Mouse (Mus musculus) ovary, postnatal 36 days (tissue): Measurements from ENCODE around the gene Tom1l2.

ENCODE experiments used
- DNase-seq: peaks from one replicate; pipeline ENCODE4 v3.0.0; 2022; ENCODE audit warnings: low spot score, mixed read lengths

Tom1l2 gene

DNA sequence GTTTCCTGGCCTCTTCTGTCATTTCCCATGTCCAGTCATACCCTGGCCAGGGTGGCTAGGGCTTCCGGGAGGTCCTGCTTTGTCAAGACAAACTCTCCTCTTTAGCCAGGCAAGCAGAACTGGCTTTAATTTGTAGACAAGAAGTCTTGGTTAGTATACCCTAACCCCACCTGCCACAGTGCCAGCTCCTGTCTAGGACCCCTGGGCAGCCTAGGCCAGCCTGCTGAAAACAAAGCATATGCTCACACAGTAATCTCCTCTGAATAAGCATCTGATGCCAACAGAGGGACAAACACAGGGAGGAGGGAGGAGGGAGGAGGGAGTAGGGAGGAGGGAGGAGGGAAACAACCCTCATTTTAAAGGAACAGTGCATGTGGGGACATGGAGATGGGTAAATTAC is 88.1 kb downstream of the Tom1l2 start:
- no peak for DNase-seq

DNA sequence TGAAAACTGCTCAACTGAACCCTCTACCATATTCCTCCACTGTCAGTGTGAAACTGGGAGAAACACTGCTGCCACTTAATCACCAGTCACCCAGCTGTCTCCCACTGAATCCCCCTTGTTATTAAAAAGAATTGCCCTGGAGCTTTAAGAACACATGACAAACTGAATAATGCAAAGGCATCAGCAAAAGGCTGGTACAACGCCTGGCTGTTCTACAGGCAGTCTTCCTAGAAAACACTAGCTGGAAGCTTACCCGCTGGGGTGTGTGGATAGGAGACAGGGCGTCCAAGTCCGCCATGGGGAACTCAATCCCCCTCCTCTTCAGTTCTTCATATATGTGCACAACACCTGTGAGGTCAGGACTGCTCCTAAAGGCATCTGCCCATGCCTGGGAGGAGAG is 90.3 kb downstream of the Tom1l2 start:
- DNase-seq, result no peak

DNA sequence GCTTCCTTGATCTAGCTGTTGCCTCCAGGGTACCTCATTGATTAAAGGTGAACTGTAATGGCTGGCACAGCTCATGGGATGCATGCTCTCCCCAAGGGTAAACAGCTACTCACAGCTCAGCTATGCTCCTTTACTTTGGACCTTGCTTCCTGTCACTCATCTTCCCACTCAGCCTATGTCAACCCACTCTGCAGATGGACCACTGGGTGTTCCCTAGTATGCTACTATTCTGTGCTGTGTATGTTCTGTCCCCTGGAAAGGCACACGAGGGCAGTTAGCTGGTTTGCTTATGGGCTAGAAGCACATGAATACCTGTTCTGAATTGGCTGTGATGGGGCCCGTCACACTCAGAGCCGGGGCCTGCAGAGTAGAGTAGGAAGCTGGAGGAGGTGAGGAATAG is 92.0 kb downstream of the Tom1l2 start:
- DNase-seq, result no peak

DNA sequence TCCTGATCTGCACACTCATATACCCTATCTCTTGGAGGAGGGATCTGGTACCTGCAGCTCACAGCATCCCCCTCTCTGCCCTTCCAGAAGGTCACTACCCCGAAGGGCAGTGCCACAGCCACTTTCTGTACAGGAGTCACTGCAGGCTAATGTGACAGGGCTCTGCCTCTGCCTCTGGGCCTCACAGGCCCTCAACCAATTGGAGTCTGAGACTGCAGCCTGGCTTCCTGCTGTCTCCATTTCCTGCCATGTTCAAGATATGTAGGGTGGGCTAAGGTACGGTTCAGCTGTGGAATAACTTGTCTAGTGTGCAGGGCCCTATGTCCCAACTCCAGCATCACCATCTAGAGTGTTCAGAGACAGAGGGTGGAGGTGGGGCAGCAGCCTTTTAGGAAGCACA is 95.0 kb downstream of the Tom1l2 start:
- DNase-seq, result no peak

DNA sequence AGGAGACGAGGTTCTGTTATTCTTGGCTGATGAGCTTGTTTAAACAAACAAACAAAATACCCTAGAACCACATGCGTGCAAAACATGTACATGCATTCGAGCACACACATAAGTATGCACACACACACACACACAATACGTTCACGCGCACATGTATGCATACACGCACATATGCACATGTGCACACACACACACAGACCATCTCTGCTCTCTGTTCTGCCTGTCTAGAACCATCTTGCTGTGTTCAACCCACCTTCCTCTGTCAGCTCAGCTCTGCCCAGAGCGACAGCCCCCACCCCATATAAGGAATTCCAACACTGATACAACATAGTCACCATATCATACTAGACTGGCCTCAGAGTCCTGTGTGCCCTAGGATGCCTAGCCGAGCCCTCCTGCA is 96.0 kb downstream of the Tom1l2 start:
- DNase-seq, result no peak

DNA sequence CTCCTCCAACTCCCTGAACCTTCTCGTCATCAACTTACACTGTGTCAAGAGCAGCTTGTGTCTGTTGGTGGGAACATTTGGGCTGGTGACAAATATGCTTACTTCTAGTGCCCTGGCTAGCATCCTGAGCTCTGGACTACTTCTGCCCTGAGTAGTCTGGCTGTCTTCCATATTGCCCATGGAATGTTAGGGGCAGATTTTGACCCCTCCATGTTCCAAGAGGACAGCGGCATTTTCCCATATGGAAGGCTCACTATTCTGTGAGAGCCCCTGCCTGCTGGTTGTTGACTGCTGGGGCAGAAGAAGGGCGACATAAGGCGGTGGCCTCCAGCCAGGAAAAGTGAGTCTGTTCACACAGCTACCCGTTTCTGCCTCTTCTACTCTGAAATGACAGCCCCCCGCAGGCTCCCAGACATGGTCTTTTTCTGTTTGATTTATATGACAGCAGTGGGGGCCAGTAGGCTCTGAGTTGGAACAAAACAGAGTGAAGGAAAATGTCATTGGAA is 96.5 kb downstream of the Tom1l2 start:
- no peak for DNase-seq

DNA sequence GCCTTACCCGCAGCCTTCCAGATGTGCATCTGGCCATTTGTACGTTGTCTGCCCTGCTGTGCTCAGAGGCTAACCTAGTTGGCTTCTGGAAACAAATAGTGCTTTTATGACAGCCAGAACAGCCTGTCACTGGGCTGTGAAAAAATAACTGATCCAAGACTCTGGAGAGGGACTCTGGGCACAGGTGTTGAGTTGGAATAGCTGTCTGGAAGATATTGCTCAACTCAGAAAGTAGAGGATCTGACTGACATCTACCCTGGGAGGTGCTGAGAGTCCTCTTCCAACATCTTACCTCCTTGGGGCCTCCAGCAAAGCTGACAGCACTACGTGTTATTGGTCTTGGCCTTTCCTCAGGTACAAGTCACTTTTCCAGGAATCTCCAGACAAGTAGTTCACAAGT is 97.1 kb downstream of the Tom1l2 start:
- DNase-seq, result no peak

DNA sequence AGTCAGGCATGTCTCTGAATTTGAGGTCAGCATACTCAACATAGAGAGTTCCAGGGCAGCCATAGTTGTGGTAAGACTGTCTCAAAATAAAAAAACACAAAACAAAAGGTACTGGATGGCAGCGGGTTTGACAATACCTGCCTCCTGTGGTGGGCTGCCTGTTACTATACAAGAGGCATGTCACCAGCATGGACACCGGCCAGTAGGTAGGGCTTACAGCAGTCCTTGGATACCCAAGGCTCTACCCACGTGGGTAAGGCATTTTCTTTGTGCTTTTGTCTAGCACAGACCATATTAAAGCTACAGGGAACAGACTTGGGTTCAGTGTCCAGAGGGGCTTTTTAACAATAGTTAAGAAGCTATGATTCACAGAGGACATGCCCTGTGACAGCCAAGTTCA is 97.5 kb downstream of the Tom1l2 start:
- no peak for DNase-seq

DNA sequence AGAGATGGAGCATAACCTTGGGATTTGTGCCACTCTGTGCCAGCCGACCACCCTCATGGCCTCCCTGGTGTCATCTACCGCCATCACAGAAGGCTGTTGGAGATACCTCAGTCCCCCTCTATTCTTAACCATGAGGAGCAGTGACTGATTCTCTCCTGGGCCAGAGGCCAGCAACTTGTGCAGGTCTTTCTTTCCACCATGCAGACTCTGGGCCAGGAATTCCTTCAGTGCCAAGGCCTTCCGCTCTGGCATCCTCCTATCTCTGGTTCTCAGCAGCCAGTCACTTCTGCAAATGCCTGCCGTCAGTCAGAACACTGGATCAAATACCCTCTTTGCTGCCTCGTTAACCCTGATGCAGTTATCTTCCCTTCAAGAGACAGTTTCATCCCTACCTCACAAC is 98.4 kb downstream of the Tom1l2 start:
- no peak for DNase-seq

DNA sequence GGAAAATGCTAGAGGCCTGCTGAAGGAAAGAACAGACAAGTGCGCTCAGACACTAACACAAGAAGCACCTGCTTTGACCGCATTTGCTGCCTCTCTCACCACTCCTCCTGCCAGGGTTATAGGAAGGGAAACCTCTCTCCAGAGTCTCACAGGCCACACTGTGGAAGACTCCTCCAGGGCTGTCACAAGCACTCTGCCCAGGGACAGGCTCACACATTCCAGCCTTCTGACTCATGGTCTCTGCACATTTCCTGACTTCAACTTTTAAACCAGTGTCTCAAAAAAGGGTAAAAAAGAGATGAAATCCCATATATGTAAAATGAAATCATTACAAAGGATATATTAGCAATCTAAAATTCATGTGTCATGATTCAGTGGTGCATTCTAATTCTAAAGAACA is 99.2 kb downstream of the Tom1l2 start:
- DNase-seq, result no peak

DNA sequence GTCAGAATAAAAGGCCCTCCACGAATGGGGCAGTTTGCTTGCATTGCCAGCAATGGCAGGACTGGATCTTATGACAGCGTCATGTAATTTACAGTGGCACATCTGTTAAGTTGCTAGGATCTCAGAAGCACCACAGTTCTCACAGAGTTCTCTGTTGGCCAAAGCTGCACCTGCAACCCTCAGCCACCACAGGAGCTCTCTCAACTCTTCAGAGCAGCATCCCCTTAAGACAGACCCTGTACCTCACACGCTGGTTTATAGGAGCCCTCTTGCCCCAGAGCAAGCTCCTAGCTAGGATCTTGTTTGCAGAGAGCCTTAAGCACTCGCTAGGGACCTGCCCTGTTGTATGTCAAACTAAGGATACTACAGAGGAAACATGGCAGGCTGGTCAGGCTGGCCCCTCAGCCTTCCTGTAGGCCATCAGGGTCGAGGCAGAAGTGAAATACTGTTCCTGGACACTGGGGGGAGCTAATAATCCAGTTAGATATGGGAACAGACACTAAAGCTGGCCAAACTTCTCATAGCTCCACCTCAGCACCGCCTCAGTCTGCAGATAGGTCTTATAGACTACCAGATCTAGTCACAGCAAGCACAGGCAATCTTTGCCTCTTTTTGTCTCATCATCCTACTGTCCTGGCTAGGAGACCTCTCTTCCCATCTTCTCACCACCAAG is 101.6 kb downstream of the Tom1l2 start:
- no peak for DNase-seq

DNA sequence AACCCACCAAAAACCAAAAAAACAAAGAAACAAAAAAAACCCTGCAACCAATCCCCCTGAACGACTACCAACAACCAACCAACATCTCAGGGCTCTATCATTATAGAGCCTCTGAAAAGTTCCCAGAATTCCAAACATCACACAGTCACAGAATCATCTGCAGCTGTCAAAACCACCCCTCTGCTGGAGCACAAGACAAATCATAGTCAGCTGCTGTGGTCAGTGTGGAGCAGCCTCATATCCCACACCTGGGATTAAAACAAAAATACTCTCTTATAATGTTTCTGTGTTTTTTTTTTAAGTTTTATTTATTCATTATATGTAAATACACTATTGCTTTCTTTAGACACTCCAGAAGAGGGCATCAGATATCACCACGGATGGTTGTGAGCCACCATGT is 102.8 kb downstream of the Tom1l2 start:
- DNase-seq, result no peak

DNA sequence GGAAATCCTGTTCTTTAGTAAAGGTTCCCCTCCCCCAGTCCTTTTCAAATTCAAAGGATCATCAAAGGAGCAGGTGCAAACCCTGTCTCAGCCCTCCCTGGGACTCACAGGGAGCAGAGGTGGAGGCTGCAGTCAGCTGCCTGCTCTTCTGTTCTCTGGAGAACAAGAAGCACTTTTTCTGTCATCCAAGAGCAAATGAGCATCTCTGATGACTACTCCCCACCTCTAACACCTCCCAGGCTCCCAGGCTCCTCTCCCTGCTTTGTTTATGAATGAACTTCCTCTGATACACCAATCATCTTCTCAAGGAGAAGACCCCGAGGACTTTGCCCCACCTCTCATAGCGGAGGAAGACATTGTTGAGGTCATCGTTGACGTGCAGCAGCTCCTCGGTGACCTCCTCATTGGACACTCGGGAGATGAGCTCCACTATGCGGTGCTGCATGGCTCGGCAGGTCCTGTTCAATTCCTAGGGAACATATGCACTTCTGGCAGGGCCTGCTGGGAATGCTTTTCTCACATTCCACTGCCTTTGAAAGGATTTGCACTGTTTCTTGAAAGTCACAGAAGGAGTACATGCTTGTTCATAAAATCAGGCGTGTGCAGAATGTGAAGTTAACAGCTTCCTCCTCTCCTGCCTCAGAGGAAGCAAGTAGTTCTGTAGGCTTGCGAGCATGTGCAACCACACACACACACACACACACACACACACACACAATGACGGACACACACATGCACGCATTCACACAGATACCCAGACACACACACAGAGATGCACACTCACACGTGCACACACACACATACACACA is 103.9 kb downstream of the Tom1l2 start:
- DNase-seq, result no peak

DNA sequence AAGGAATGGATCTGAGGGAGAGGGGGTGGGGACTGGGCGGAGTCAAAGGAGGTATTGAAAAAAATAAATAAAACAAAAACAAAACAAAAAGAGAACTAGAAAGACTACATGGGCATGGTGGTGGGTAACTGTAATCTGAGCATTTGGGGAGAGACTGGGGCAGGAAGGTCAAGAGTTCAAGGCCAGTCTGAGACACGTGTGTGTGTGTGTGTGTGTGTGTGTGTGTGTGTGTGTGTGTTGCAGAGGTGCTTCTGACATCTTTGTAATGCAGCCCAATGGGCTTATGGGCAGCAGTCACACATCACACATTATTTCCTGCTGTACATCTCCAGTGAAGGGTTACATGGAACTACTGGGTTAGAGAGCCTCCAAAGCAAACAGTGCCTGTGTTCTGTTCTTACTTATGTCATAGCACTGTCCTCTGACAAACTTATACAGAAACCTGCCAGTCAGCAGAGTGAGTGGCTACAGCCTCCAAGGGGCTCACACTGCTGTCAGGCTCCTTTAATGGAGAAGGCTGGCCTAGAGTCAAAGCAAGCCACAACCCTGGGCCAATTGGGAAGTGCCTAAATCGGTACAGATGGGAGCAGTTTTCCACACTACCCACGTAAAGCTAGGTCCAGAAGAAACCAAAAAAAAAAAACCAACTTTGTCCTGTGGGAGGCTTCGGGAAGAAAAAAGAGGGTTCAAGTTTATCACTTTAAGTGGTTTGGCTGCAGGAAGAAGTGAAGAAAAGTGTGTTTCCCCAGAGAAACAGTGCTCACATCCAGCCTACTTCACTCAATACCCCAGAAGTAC is 104.8 kb downstream of the Tom1l2 start:
- DNase-seq, result no peak

DNA sequence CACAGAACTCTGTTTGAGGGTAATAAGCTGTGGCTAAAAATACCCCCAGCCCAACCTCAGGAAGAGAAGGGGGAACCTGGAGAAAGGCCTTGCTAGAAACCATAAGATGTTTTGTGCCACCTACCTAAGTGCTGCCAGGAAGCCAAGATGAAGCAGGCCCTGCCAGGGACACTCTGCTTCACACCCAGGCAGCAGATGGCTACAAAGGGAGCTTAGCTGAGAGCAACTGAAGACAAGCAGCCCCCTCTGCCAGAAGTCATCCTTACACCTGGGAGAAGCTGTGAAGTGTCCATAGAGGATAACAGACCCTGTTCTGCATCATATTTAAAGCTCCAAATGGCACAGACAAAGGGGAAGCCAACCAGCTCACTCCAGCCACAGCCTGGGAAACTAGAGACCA is 106.6 kb downstream of the Tom1l2 start:
- no peak for DNase-seq

DNA sequence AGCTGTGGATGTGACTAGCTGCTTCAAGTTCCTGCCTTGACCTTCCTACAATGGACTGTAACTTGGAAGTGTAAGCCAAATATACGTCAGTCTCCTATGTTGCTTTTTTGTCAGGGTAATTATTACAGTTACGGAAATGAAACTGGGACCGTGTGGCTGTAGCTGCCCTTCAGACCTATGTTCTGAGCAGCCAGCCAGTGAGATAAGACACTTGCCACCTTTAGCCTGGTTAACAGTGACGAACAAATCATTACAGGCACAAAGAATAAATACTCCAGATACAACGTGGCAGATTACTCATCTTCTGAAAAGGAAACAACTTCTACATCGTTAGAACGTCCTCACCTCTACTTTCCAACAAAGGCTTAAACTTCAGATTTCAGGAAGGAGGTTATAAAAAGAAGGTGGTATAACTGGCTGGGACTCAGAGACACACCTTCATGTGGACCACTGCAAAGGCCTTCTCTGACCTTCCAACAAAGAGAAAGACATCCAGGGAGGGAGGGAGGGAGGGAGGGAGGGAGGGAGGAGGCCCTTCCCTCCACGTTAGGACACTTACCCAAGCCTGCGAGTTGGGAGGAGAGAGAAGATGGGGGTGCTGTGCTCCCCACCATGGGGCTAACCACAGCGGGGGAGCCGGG is 108.1 kb downstream of the Tom1l2 start:
- DNase-seq, result no peak

DNA sequence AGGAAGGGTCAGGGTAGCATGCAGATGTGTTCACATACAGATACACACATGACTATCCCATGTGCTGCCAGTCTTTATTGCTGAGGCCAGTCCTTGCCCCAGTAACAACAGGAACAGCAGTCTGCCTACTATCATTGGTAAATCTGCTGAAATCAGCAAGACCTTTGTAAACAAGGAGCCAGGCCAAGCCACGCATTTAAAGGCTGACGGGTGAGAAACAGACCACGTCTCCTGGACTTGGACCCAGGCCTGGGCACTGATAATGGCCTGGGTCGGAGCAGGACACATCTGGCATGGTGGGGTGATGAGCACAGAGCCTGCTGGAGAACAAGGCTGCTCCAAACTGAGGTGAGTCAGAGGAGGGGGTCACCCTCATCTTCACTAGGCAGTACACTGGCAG is 112.2 kb downstream of the Tom1l2 start:
- DNase-seq, result no peak

DNA sequence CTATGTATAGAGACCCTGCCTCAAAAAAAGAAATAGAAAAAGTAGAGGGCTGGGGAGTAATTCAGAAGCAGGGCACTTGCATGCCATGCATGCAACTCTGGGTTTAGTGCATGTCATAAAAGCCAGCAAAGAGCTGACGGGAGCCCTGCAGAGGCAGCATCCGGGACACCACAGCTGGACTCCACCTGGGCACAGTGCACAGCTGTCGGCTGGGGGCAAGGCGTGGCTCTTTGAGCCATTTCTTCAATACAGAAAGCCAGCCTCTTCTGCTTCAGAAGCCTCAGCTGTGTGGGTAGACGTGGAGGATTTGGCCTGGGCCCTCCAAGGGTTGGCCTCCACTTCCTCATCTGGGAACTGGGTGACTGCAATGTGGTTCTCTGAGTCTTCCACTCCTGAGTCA is 117.4 kb downstream of the Tom1l2 start:
- DNase-seq, result no peak

DNA sequence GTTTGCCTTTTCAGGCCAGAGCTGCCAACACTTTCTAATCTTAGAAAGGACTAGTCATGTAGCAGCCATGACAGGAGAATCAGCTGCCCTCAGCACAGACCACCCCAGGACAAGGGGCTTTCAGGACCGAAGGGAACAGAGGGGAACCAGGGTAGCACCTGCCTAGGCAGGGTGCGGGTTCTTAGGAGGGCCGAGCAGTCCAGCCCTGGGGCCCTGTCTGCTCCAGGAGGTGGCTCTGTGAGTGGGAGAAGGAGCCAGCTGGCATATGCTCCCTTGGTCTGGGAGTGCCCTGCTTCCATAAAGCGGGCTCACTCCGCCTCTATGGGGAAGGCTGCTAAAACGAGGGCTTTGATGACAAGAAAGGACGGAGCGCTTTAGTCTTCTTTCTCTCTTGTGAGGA is 119.5 kb downstream of the Tom1l2 start:
- DNase-seq, result no peak

DNA sequence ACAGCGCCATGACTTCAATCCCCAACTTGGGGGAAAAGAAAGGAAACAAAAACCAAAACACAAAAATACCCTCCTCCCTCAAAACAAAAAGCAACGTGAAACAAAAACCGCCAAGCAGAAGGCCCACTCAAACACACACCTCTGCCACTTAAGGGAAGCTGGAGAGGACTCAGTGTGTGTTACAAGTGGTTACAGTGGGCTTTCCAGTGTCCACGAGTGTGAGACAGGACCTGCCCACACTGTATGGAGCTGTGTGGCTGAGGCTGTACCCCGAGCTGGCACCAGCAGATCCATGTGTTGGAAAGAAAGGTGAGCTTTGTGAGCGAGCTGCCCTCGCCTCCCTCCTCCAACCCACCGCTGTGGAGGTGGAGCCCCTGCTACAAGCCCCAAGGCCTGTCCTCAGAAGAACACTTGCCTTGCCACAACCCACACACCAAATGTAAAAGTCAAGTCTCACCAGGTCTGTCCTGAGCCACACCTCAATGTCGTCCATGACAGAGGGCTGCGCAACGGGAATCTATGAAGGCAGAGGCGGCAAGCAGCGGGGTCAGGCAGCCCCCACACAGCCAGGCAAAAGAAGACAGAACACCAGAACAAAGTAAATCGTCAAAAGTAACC is 120.2 kb downstream of the Tom1l2 start:
- no peak for DNase-seq

DNA sequence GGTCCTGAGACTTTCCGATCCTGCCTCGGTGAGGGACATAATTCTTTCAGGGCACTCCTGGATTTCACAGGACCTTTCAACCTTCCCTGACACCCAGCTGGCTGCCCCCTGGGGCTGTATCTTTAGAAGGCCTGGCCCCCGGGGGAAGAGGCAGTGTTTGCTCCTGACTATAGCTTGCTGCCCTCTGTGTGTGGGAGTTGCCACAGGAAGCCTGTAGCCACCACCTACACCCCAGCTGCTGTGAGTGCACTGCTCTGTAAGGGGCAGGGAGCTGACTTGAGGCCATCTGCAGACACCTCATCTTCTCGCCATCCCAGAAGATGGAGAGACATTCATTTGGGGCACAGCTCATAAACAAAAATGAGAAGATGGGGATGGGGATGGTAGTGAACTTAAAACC is 120.8 kb downstream of the Tom1l2 start:
- DNase-seq, result no peak

DNA sequence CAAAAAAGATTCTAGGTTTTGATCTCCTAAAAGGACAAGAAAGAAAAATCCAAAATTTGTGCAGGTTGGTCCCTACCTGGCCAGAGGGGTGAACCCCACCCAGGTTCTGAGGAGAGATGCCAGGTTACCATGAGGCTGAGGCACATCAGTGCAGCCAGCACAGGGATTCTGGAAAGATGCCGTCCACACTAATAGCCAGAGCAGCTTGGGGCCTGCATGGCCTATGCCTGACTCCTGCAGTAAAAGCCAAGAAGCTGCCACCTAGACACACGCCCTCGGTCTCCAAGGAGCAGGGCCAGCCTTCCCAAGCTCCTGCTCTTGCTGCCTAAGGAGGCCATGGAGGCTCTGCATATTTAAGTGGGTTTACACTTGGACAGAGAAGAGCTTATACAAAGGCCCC is 121.4 kb downstream of the Tom1l2 start:
- no peak for DNase-seq
